Mouse (Mus musculus): ENCODE results near the gene Eps15l1. TPM values are rescaled to one million over a fixed set of nuclear protein-coding genes. Genes with fewer than 3 reads are reported as not detected.

Gene Eps15l1
- polyA plus RNA-seq, 1 experiment from 2014 or later = 51.9 TPM

DNA sequence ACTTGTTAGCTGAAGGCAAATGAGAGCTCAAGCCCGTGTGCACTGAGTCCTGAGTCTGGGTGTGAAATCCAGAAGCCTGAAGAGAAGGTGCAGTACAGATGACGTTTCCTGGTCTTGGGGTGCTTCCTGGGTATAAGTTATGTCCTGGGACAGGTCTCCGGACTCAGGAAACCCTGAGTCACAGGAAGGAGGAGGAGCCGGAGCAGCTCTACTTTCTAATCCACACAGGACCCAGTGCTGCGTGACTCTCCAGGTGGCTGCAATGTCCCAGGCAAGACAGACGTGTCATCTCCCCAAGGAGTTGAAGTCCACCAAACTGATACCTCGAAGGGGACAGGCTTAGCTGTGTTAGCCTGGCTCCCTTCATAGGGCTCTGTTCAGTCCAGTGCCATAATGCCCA lies 57.8 kb downstream of the Eps15l1 start:
- WGBS = 86% methylated on average over 7 of the region's 7 CpGs
- no peak overlapping the region for H3K4me3 ChIP-seq (ENCODE audit: low read length)
- ATAC-seq = no peak
- H3K27me3 ChIP-seq (replicated peaks; ENCODE audit: control insufficient read depth, insufficient read depth, low read length) = no peaks in the 10 kb centered on the region
- no peak overlapping the region for H3K4me2 ChIP-seq (ENCODE audit: low read length)
- H3K9ac ChIP-seq (ENCODE audit: low read depth, low read length) = no peak overlapping the region
- H3K9me3 ChIP-seq (ENCODE audit: control insufficient read depth, low read length) = no peaks in the 10 kb centered on the region
- no peak overlapping the region for H3K27ac ChIP-seq (ENCODE audit: low read depth, low read length)
- H3K4me1 ChIP-seq (ENCODE audit: control insufficient read depth, insufficient read depth, low read depth, low read length) = no peaks in the 10 kb centered on the region
- H3K36me3 ChIP-seq (ENCODE audit: control insufficient read depth, insufficient read depth, low read length) = peaks cover 28% of the 10 kb centered on the region

DNA sequence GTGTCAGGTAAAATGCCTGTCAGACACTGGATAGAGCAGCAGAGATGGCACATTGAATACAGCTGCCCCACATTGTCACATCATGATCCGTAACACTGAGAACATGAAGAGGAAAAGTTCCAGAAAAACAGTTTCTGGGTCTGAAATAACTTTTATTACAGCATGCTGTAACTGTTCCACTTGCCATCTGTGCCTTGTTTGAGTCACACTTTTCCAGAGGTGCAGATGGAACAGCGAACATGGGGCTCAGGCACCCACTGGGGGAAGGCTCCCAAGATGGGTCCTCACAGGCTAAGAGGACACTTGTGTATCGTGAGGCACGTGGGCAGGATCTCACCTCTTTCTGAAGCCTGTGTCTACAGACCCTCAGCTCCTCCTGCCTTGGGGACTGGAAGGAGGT lies 58.5 kb downstream of the Eps15l1 start:
- ATAC-seq = no peak

DNA sequence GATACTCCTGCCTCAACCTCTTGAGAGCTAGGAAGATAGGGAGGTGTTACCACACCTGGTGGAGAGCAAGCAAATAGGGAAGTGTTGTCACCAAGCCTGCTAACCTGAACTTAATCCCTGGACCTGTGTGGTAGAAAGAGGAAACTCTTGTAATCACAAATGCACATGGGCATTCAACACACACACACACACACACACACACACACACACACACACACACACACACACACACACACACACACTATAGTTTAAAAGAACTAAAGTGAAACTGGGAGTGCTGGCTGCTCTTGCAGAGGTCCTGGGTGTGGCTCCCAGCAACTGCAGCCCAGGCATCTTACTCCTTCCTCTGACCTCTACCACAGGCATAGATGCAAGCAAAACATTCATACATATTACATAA lies 61.1 kb downstream of the Eps15l1 start:
- Histone ChIP-seq H3K4me1 (ENCODE audit: control insufficient read depth, insufficient read depth, low read depth, low read length) (no peaks in the 10 kb centered on the region), H3K4me2 (ENCODE audit: low read length) (no peak overlapping the region), H3K4me3 (ENCODE audit: low read length) (no peak overlapping the region), H3K27ac (ENCODE audit: low read depth, low read length) (no peak overlapping the region), H3K27me3 (replicated peaks; ENCODE audit: control insufficient read depth, insufficient read depth, low read length) (no peaks in the 10 kb centered on the region), H3K36me3 (ENCODE audit: control insufficient read depth, insufficient read depth, low read length) (peaks cover 33% of the 10 kb centered on the region), H3K9me3 (ENCODE audit: control insufficient read depth, low read length) (no peaks in the 10 kb centered on the region), H3K9ac (ENCODE audit: low read depth, low read length) (no peak overlapping the region)
- ATAC-seq = no peak

More for the DNA sequence above, 58.5 kb downstream of the Eps15l1 start:
- no peak overlapping the region for H3K27ac ChIP-seq (ENCODE audit: low read depth, low read length)
- H3K4me2 ChIP-seq (ENCODE audit: low read length) = no peak overlapping the region
- no peaks in the 10 kb centered on the region for H3K27me3 ChIP-seq (replicated peaks; ENCODE audit: control insufficient read depth, insufficient read depth, low read length)
- 93% methylated on average over 4 of the region's 4 CpGs for WGBS
- peaks cover 25% of the 10 kb centered on the region for H3K36me3 ChIP-seq (ENCODE audit: control insufficient read depth, insufficient read depth, low read length)
- H3K4me1 ChIP-seq (ENCODE audit: control insufficient read depth, insufficient read depth, low read depth, low read length) = no peaks in the 10 kb centered on the region
- no peaks in the 10 kb centered on the region for H3K9me3 ChIP-seq (ENCODE audit: control insufficient read depth, low read length)
- no peak overlapping the region for H3K4me3 ChIP-seq (ENCODE audit: low read length)
- H3K9ac ChIP-seq (ENCODE audit: low read depth, low read length) = no peak overlapping the region

DNA sequence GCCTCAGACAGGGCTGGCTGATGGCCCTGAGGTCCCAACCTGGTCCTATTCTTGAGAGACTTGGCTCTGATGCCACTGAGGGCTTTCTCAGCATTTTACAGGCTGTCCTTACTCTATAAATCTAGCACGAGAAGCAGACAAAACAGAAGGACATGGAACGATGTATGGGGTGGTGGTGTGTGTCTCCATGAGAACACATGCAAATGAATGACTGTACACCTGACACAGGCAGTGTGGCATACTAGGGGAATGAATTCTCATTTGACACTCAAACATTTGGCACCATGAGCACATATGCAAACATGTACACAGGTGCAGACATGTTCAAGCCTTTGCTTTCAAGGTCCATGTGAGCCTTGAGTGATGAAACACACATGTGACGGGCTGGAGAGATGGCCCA lies 64.7 kb downstream of the Eps15l1 start:
- no peak for ATAC-seq
- WGBS = 92% methylated on average over 3 of the region's 3 CpGs
- no peaks in the 10 kb centered on the region for H3K4me1 ChIP-seq (ENCODE audit: control insufficient read depth, insufficient read depth, low read depth, low read length)
- H3K9ac ChIP-seq (ENCODE audit: low read depth, low read length) = no peak overlapping the region
- H3K4me3 ChIP-seq (ENCODE audit: low read length) = no peak overlapping the region
- no peaks in the 10 kb centered on the region for H3K27me3 ChIP-seq (replicated peaks; ENCODE audit: control insufficient read depth, insufficient read depth, low read length)
- H3K4me2 ChIP-seq (ENCODE audit: low read length) = no peak overlapping the region
- peaks cover 29% of the 10 kb centered on the region for H3K36me3 ChIP-seq (ENCODE audit: control insufficient read depth, insufficient read depth, low read length)
- H3K9me3 ChIP-seq (ENCODE audit: control insufficient read depth, low read length) = no peaks in the 10 kb centered on the region
- H3K27ac ChIP-seq (ENCODE audit: low read depth, low read length) = no peak overlapping the region

DNA sequence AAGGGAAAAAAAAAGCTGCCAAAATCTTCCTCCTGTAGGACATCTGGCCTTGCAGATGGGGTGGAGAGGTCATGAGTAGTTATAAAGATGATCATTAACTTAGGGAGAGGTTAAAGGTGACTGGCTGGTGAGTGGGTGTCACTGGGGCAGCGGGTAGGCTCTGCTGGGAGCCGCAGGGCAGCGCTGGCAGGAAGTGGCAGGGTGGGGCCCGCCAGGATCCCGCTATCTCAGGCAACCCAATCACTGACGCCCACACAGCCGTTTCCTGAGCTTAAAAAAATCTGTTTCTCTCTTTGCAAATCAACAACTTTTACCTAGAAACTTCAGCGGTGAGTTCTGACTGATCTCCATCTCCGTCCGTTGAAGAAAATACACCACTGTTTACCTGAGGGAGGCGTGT lies 67.0 kb downstream of the Eps15l1 start:
- H3K9ac ChIP-seq (ENCODE audit: low read depth, low read length) = no peak overlapping the region
- H3K4me2 ChIP-seq (ENCODE audit: low read length) = no peak overlapping the region
- H3K36me3 ChIP-seq (ENCODE audit: control insufficient read depth, insufficient read depth, low read length) = peaks cover 31% of the 10 kb centered on the region
- no peak overlapping the region for H3K27ac ChIP-seq (ENCODE audit: low read depth, low read length)
- H3K4me1 ChIP-seq (ENCODE audit: control insufficient read depth, insufficient read depth, low read depth, low read length) = no peaks in the 10 kb centered on the region
- no peaks in the 10 kb centered on the region for H3K9me3 ChIP-seq (ENCODE audit: control insufficient read depth, low read length)
- H3K4me3 ChIP-seq (ENCODE audit: low read length) = no peak overlapping the region
- no peaks in the 10 kb centered on the region for H3K27me3 ChIP-seq (replicated peaks; ENCODE audit: control insufficient read depth, insufficient read depth, low read length)
- ATAC-seq = no peak
- 83% methylated on average over 11 of the region's 11 CpGs for WGBS

DNA sequence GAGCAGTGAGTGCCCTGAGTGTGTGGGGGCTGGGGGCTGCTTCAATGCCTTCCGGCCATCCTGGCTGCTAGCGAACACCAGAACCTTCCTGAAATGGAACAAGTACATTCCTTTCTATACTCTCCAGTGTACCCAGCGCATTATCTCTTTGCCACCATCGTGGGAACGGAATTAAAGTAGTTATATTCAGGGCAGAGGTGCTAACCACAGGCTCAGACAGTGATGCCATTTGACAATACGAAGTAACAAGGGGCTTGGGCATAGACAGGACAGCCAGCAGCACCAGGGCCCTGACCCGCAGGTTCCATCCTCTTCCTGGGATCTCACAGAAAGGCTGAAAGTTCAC lies 67.6 kb downstream of the Eps15l1 start:
- WGBS = 90% methylated on average over 7 of the region's 7 CpGs
- H3K9ac ChIP-seq (ENCODE audit: low read depth, low read length) = no peak overlapping the region
- no peaks in the 10 kb centered on the region for H3K4me1 ChIP-seq (ENCODE audit: control insufficient read depth, insufficient read depth, low read depth, low read length)
- no peaks in the 10 kb centered on the region for H3K27me3 ChIP-seq (replicated peaks; ENCODE audit: control insufficient read depth, insufficient read depth, low read length)
- H3K36me3 ChIP-seq (ENCODE audit: control insufficient read depth, insufficient read depth, low read length) = peaks cover 26% of the 10 kb centered on the region
- no peak overlapping the region for H3K4me3 ChIP-seq (ENCODE audit: low read length)
- H3K27ac ChIP-seq (ENCODE audit: low read depth, low read length) = no peak overlapping the region
- no peak for ATAC-seq
- H3K9me3 ChIP-seq (ENCODE audit: control insufficient read depth, low read length) = no peaks in the 10 kb centered on the region
- no peak overlapping the region for H3K4me2 ChIP-seq (ENCODE audit: low read length)

DNA sequence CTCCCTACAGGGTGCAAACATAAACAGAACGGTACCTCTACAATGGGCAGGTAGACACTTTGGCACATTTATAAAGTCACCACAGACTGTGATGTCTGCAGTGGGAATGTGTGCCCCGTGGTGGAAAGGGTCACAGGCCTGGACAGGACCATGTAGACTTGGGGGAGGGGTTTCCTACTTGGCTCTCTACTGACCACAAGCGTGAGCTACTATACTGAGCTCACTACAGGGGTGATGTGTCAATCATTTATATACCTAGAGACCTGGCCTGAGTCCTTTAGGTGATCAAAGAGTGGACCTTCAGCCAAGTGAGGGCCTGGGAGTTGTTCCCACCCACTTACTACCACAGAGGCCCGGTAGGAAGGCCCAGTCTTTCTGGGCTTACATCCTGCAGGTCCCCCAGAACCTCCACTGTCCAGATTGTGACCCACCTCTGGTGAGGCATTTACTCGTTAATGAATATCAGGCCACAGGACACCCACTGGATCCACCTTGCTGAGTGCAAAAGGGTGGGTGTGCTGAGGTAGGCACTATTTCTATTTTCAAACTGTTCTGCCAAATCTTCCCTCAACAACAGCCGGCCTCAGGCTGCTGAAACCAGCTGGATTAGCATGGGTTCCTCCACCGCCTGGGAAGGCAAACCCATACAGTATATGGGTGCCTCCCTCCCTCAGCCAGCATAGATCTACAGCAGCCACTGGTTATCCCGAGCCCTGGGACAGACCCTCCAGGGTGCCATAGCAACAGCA lies 68.1 kb downstream of the Eps15l1 start:
- H3K4me1 ChIP-seq (ENCODE audit: control insufficient read depth, insufficient read depth, low read depth, low read length) = no peaks in the 10 kb centered on the region
- H3K36me3 ChIP-seq (ENCODE audit: control insufficient read depth, insufficient read depth, low read length) = peaks cover 24% of the 10 kb centered on the region
- H3K9me3 ChIP-seq (ENCODE audit: control insufficient read depth, low read length) = no peaks in the 10 kb centered on the region
- H3K27ac ChIP-seq (ENCODE audit: low read depth, low read length) = no peak overlapping the region
- H3K9ac ChIP-seq (ENCODE audit: low read depth, low read length) = no peak overlapping the region
- no peak overlapping the region for H3K4me3 ChIP-seq (ENCODE audit: low read length)
- H3K4me2 ChIP-seq (ENCODE audit: low read length) = no peak overlapping the region
- no peaks in the 10 kb centered on the region for H3K27me3 ChIP-seq (replicated peaks; ENCODE audit: control insufficient read depth, insufficient read depth, low read length)
- 83% methylated on average over 8 of the region's 8 CpGs for WGBS
- 0 out of 2 replicates have a peak, but pooled peaks have one; percentile 39 for ATAC-seq

DNA sequence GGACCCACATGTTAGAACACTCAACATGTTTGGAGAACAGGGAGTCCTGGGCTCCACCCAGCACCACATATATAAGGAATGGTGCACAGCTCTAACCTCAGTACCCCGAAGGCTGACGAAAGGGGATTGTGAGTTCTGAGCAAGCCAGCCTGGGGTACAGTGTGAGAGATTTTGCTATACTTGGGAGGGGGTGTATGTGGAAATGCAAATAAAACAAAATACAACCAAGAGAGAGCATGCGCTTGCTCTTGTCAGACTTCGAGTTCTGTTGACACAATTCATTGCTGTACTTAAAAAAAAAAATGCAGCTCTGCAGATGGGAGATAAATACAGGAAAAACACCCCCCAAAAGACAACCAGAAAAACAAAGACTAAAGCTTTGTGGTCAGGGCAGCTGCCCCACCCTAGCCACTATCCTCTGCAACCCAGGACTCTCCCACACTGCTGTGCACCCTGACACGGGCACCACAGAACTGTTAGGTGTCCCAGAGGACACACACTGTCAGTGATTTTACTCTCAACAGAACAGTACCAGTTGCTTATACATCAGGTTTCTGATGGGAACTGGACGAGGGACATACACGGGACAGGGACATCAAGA lies 69.8 kb downstream of the Eps15l1 start:
- Histone ChIP-seq H3K4me3 (ENCODE audit: low read length) (no peak overlapping the region), H3K4me2 (ENCODE audit: low read length) (no peak overlapping the region), H3K36me3 (ENCODE audit: control insufficient read depth, insufficient read depth, low read length) (peaks cover 16% of the 10 kb centered on the region; the same call in 1 of the 2 replicates), H3K27me3 (replicated peaks; ENCODE audit: control insufficient read depth, insufficient read depth, low read length) (no peaks in the 10 kb centered on the region), H3K27ac (ENCODE audit: low read depth, low read length) (no peak overlapping the region), H3K9me3 (ENCODE audit: control insufficient read depth, low read length) (no peaks in the 10 kb centered on the region), H3K4me1 (ENCODE audit: control insufficient read depth, insufficient read depth, low read depth, low read length) (no peaks in the 10 kb centered on the region), H3K9ac (ENCODE audit: low read depth, low read length) (no peak overlapping the region)
- WGBS = 92% methylated on average over 7 of the region's 7 CpGs
- ATAC-seq = no peak

DNA sequence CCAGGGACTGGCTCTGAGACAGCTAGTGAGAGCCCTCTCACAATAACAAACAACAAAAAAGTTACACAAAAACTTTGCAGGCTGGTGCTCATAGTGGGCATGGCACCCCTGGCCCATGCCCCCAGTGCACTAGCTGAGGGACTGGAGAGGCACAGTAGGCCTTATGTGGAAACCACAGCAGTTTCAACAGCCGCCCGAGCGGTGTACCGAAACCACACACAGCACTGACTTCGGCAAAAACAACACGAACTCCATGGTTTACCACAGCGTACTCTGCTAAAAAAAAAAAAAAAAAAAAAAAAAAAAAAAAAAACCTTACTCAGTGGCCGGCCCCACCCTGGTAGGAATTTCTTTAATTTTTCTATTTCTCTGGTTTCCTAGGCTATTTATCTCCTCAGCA lies 70.5 kb downstream of the Eps15l1 start:
- Histone ChIP-seq H3K9ac (ENCODE audit: low read depth, low read length) (no peak overlapping the region), H3K4me1 (ENCODE audit: control insufficient read depth, insufficient read depth, low read depth, low read length) (no peaks in the 10 kb centered on the region), H3K4me3 (ENCODE audit: low read length) (no peak overlapping the region), H3K27me3 (replicated peaks; ENCODE audit: control insufficient read depth, insufficient read depth, low read length) (no peaks in the 10 kb centered on the region), H3K36me3 (ENCODE audit: control insufficient read depth, insufficient read depth, low read length) (0 out of 2 replicates have a peak, but pooled peaks cover 11% of the 10 kb centered on the region), H3K9me3 (ENCODE audit: control insufficient read depth, low read length) (no peaks in the 10 kb centered on the region), H3K27ac (ENCODE audit: low read depth, low read length) (no peak overlapping the region), H3K4me2 (ENCODE audit: low read length) (no peak overlapping the region)
- ATAC-seq = no peak
- 95% methylated on average over 8 of the region's 8 CpGs for WGBS

Measured in hindbrain, embryonic 16.5 days (tissue).